Mouse (Mus musculus) skeletal muscle tissue, adult 2 months (tissue): Measurements from ENCODE around the gene N4bp2l1.
"Not testable (repeated sequence)": the region's sequence is repeated elsewhere in the genome, so short reads cannot be mapped to it uniquely, and the experiment has no call there.

Source experiments
- DNase-seq: peaks from one replicate; pipeline ENCODE4 v3.0.0-alpha.2; 2012; ENCODE audit warnings: low read depth, low spot score

N4bp2l1 gene

DNA sequence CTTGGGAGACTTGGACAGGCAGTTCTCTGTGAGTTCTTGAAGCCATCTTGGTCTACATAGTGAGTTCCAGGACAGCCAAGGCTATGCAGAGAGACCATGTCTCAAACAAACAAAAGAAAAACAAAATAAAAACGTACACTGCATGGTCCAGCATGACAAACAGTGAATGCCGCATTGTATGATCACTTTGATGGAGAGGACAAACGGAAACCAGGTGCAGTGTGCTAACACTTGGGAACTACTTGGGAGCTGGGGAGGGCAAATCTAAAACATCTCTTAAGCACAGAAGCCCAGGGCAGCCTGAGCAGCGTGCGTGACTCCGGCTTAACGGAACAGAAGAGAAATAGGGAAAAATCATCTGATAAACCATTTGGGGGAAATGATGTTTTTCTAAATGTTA, at the start of gene N4bp2l1:
TSS of gene N4bp2l1 (minus strand) at position 101 of the 400 bp plus-strand sequence.
- no peak for DNase-seq

DNA sequence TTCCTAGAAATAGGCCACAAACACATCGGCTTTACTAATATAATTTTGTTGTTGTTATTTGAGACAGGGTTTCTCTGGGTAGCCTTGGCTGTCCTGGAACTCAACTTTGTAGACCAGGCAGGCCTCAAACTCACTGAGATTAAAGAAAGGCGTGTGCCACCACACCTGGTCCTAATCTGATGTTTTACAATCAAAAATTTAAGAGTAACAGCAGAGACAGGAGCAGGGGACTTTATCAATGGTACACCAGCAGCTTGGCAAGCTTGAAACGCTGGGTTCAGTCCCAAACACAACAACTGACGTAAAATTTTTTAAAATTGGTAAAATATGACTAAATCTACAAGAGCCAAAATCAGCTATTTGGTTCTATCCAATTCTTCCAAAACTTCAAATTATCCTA, 47.9 kb upstream of the N4bp2l1 start:
- DNase-seq = no peak

DNA sequence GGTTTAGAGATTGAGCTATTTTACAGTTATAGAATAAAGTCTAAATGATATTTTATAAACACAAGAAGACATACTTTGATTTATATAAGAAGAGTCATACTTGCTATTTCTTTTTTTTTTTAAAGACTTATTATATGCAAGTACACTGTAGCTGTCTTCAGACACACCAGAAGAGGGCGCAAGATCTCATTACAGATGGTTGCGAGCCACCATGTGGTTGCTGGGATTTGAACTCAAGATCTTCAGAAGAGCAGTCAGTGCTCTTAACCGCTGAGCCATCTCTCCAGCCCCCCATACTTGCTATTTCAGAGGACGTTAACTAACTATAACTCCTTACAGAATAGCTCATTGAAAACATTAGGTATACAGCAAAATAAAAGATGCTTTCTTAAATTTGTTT, 46.4 kb upstream of the N4bp2l1 start:
- DNase-seq = not testable (repeated sequence)

DNA sequence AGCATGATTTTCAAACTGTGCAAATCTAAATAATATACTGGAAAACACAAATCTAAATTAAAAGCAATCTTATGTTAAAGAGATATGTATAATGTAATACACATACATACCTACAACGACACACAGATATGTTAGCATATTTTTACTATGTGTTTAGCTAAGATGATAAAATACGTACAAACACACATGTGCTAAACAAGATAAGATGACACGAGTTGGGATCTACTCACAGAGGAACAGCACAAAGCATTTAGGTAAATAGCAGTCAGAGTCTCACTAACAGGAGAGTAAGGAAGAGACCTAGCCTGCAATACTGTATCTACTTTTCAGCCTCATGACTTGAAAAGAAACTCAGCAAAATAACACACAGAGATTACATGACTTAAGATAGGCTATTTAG, 44.5 kb upstream of the N4bp2l1 start:
- DNase-seq = no peak

DNA sequence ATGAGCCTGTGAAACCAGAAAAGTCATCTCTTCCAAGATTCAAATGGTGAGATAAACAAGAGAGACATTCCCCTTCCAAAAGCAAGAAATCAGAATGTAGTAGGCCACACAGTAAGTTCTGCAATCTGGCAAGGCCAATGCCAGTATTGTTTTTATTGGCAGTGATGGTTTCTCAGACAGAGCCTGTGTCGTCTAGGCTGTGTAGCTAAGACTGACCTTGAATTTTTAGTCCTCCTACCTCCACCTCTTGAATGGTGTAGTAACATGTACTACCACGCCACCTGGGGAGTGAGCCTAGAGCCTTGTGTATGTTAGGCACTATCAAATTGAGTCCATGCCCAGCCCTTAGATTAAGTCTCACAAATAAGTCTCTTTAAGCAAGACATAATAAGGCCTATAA, 32.7 kb upstream of the N4bp2l1 start:
- DNase-seq = no peak

DNA sequence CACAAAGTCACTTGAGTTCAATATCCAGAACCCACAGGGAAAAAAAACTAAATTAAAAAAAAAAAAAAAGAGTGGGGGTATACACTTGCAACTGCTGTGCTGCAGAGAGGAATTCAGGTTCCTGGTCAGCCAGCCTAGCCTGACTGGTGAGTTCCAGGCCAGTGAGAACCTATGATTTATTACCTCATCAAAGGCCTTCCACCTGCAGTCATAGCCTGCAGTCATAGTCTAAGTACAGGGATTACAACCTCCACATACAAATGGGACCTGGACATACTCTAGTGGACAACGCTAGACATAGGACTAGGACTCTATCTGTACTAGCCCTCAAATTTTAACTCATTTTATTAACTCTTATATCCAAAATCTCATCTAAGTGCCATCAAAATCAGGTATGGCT, 32.3 kb upstream of the N4bp2l1 start:
- no peak for DNase-seq

DNA sequence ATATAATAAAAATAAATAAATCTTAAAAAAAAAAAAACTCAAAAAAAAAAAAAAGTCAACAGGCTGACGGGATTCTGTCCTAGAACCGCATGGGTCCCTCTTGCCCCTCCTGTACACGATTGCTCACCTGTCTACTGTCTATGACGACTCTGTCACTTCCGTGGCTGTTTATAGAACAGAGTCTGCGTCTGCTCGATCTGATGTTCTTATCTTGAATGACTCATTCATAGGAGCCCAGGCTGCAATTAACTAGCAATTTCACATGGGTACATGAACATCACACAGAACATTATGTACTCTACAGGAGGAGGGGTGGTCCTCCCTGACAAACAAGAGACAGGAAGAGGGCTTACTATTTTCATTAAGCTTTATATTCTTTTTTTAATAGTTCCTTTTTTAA, 28.5 kb upstream of the N4bp2l1 start:
- DNase-seq = no peak

DNA sequence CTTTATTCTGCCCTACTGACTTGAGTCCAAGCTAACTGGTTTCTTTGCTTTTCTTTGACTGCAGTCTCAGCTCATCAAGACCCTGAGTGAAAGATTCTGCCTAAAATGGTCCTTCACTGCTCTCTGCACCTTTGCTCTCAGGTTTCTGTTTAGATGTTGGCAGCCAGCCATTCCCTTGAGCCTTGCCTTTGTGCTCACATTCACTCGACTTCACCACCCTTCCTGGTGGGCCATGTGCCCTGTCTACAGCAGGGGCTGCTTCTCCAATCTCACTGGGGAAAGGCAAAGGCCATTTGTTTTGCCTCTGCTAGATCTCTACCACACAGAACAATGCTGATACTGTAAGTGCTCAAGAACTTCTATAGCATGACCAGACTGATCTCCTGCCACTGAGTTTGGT, 25.8 kb upstream of the N4bp2l1 start:
- DNase-seq = no peak

DNA sequence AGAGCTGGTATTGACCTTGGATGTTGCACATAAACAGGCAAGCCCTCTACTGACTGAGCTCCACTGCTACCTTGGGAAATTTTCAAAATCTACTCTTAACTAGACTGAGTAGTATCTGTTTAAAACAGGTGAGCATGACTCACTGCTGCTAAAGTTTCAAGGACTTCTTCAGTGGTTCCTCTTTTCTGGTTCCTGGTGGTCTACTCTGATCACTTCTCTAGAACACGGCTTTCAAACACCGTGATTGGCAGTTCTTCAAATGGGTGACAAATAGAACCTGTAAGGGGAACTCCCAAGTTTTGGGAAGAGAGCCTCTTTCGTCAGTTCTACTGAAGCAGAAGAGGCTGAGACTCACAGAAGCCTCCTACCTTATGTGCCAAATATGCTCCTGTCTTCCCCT, 24.6 kb upstream of the N4bp2l1 start:
- DNase-seq = no peak

DNA sequence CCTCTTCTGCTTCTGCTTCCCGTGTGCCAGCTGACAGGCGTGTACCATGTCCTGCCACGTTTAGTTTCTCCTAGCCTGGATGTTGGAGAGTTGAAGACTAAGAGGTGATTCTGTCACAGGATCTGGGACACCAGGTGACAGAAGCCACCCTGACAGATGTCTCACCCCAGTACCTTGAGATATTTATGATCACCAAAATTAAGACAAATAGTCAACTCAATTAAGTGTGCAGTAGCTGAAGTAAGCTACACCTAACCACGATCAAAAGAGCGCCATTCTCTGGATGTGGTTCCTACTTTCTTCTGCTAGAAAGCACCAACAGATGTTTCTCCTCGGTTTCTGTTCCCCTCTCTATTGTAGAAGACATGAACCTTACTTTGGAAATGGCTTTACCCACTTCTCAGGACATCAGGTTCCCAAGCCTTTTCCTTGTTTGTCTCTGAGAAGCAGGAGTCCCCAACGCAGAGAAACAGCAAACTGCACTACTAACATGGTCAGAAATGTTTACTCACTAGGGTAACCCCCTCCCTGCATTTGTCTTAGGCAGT, 23.7 kb upstream of the N4bp2l1 start:
- no peak for DNase-seq

DNA sequence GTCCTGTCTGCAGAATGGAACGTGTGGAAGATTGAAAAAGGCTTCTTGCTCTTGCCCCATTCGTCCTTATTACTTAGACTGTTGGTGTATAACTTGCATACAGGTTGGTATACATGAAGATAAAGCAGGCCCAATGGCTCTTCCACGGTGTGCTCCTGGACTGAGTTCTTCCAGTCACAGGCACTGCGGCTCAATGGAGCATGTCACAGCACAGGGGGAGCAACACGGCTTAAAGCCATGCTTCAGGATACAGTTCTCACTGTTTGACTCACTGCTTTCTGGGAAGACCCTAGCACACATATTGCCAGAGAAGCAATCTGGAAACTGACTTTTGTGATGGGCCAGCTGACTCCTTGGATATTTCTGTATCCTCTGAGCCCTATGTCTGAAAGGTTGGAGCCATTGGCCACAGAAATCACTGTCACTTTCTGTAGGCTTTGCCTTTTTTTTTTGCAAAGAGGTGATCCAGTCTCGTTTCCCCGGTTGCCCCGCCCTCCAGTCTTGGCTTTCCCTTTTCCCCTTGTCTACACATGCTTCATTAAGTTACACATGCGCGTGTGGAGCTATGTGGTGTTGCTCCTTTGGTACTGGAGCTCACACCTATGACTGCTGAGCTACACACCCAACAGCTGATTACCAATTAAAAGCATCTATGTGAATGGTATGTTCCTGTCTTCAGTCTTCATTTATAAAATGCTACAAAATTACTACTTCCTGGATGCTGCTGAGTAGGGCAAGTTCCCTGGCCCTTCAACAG, 21.8 kb upstream of the N4bp2l1 start:
- DNase-seq = no peak

DNA sequence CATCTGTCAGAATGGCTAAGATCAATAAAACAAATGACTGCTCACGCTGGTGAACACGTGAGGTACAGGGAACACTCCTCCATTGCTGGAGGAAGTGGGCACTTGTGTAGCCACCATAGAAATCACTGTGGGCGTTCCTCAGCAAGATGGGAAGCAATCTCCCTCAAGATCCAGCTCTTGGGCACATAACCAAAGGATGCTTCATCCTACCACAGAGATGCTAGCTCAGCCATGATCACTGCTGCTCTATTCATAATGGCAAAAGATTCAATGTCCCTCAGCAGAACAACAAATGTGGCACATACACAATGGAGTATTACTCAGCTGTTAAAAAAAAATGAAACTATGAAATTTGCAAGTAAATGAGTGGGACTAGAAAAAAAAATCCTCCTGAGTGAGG, 19.7 kb upstream of the N4bp2l1 start:
- DNase-seq = no peak

DNA sequence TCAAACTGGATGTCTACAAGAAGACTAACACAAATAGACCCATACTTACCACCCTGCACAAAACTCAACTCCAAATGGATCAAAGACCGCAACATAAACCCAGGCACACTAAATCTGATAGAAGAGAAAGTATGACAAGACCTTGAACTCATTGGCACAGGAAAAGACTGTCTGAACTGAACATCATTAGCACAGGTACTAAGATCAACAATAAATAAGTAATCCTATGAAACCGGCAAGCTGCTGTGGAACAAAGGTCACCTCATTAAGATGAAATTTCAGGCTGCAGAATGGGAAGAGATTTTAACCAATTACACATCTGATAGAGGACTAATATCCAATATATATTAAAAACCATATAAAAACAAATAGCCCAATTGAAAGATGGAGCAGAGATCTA, 19.2 kb upstream of the N4bp2l1 start:
- no peak for DNase-seq

DNA sequence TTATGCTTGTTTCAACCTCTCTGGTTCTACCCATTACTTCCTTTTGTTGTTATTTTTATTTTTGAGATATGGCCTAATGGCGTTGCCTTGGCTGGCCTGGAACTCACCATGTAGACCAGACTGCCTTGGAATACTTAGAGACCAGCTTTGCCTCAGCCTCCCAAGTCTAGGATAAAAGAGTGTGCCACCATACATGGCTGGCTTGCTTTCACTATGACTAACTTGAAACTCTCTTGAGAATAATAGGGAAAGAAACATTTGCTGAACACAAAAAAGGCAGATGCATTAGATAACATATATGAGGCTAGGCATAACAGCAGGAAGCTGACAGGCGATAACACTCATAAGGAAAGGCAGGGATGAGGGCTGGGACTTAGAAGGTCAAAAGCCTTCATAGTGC, 17.1 kb upstream of the N4bp2l1 start:
- no peak for DNase-seq

DNA sequence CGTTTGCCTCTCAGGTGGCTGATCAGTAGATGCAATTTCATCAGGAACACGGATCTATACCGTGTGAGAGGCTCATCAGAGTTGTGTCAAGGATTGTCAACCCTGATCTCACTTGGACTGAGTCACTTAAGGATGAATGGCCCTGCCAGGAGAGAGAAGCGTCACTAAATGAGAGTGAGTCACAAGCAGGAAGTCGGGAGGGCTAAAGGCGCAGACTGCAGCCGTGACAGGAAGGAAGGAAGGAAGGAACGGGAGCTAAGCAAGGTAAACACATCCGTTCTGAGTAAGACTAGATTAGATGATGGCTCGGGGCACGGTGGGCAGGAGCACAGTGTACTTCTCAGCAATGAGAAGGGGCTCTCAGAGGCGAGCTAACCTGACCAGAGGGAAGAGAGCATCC, 14.7 kb upstream of the N4bp2l1 start:
- no peak for DNase-seq

DNA sequence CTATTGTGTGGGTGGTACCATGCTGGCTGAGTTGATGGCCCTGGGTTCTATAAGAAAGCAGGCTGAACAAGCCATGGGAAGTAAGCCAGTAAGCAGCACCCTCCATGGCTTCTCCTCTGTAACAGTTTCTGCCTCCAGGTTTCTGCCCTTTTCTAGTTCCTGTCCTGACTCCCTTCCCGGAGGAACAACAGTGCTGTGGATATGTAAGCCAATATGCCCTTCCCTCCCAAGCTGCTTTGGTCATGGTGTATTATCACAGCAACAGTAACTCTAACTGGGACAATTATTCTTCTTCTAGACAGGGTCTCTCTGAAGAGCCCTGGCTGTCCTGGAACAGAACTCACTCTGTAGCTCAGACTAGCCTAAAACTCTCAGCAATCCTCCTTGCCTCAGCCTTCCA, 14.1 kb upstream of the N4bp2l1 start:
- no peak for DNase-seq

DNA sequence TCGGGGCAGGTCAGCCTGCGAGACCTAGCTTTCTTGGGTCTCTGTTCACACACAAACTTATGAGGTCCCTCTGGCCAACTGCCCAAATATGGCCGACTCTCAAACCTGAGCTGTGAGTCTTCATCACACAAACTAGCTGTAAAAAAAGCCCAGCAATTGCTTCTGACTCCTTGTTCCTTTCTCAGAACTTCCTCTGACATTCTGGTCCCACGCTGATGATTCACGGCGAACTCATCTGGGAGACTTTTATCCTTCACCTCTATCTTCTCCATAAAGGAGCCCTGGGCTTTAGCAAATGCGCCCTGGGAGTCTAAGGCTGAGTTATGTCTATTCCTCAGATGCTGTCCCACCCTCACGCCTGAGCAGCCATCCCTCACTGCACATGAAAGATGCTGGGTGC, 10.6 kb upstream of the N4bp2l1 start:
- DNase-seq = no peak

DNA sequence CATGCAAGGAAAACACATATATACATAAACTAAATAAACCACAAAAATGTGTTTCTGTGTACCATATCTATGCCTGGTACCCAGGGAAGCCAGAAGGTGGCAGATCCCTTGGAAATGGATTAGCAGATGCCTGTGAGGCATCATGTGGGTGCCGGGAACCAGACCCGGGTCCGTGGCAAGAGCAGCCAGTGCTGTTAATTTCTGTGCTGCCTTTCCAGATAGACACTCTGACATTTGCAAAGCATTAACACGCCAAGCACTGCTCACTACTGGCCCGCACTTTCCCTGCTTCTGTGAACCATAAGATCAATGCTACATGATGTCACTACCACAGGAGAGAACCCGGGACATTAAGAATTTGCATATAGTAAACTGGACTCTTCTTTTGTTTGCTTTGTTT, 9.1 kb upstream of the N4bp2l1 start:
- no peak for DNase-seq

DNA sequence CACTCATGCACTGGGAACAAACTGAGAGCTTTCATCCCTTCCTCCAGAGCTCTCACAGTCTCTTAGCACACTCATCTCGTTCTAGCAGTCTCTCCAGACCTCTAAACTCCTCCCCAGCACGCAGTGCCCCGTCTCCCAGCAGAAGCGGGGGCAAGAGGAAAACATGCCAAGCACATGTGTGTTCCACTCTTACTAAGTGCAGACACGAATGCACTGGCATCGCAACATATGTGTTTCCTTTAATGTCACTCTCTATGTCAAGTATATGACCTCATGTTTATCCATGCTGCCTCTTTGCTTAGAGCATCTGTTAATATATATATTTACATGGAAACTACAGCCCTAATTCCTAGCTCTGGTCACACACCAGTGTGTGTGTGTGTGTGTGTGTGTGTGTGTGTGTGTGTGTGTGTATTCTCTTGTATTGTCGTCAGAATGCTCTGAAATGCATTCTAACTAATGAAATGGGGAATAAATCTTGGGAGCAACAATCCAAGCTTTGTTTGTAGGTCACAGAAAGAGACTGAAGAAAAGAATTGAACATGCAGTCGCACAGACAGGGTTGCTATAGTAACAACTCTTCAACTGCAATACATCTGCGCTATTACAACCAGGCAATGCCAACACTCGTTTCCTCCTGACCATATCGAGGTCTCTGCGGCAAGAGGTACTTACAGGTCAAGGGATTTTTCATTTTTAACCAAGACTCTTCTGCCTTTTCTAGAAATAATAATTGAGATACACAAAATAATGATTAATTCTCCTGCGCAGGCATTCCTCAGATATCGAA, 4.6 kb upstream of the N4bp2l1 start:
- no peak for DNase-seq

DNA sequence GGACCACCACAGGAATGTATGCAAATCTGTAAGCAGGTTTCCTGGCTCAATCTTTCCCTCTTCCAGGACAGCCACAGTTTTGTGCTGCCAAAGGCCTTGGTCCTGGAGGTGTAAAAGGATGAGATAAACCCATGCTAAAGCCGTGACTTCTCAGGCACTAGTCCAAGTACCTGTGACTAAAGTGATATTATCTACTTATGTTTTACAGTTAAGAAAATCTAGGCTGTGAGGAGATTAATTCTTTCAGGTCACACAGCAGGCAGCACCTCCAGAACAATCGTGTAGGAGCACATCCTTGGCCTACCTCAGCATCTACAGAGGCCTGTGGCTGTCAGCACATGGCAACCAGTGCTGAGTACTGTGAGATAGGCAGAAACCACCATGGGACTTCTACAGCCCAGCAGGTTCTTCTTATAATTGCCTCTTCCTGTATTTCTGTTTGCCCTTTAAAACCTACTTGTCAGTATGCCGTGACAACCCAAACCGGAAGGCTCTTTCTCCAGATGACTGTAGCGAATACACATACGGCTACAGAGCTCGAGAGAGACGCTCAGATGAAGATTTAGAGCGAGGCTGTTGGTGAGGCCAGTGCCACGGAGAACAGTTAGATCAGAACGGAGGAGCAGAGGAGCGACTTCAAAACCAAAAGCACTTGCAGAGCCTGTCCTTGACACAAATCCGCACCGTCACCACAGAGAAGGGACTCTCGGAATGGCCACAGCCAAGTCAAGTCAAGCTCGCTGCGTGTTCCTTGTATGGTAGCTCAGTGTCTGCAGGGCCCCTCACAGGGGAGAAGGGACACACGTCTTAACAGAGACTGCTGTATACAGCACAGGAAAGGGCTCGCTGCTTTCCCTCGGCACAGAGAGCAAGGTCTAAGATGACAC, 3.8 kb upstream of the N4bp2l1 start:
- no peak for DNase-seq

DNA sequence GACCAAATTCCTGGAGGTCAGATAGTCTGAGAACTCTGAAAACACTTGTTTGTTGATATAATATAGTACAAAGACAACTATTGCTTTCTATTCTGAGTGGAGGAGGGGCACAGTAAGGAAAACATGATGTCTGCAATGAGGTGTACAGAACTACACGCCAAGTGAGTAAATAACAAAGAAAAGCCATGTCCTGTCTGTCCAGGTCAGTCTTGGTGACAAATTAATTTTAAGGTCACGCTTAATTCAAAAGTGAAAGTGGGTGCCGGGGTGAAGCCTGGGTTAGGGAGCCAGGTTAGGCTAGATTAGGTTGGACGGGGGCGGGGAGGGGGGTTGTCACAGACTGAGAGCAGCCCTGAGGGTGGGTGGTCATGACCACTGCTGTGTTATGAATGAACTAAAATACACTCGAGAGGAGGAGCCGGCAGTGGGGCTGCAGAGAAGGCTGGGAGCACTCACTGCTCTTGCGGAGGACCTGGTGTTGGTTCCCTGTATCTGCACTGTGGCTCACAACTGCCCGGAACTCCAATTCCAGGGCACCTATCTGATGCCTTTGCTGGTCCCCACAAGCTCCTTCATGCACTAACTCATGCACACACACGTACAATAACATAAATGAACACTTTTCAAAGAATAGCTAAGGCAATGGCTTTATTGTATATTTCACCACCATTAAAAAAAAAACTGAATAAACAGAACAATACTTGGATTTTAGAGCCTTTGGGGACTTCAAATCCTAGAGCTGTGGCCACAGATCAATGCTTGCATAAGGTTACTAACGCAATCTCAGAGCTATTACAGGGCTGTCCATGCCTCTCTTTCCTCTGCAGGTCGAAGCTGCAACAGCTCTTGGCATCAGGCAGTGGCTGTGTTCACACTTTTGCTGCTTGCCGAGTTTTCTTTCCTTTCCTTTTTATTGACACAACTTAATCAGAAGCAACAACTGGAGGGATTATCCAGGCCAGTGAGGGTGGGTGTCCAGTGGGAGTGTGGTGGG, 2.6 kb upstream of the N4bp2l1 start:
- no peak for DNase-seq
